Mouse (Mus musculus) heart, embryonic 15.5 days (tissue): ENCODE measurements around the gene Dnajc5. TPM values are rescaled to one million over a fixed set of nuclear protein-coding genes. Genes with fewer than 3 reads are reported as not detected.

Source experiments
- ATAC-seq: fragments of 200-750 bp; cut with Nextera tagmentation; replicated peaks from 2 replicates; pipeline ENCODE4 v1.8.0; 2017; ENCODE audit warnings: low read depth, moderate TSS enrichment; ENCODE audit not compliant: insufficient number of reproducible peaks, insufficient read depth, low FRiP score
- H3K27ac ChIP-seq: fragments of 300-500 bp; sonication (generic); 2 replicates; pipeline ENCODE4 v1.5.1; 2015; ENCODE audit warnings: mild to moderate bottlenecking, inconsistent platforms
- H3K27me3 ChIP-seq: fragments of 300-500 bp; sonication (generic); 2 replicates; pipeline ENCODE4 v1.6.1; 2015; ENCODE audit warnings: inconsistent platforms
- H3K36me3 ChIP-seq: fragments of 300-500 bp; sonication (generic); 2 replicates; pipeline ENCODE4 v1.6.1; 2015; ENCODE audit warnings: mild to moderate bottlenecking, inconsistent platforms
- H3K4me1 ChIP-seq: fragments of 300-500 bp; sonication (generic); replicated peaks from 2 replicates; pipeline ENCODE4 v1.6.1; 2015; ENCODE audit warnings: inconsistent platforms
- H3K4me2 ChIP-seq: fragments of 300-500 bp; sonication (generic); 2 replicates; pipeline ENCODE4 v1.6.1; 2015; ENCODE audit warnings: inconsistent platforms, mild to moderate bottlenecking, moderate library complexity
- H3K4me3 ChIP-seq: fragments of 300-500 bp; sonication (generic); 2 replicates; pipeline ENCODE4 v1.5.1; 2015; ENCODE audit warnings: mild to moderate bottlenecking, inconsistent platforms
- H3K9ac ChIP-seq: fragments of 300-500 bp; sonication (generic); 2 replicates; pipeline ENCODE4 v1.6.1; 2015; ENCODE audit warnings: mild to moderate bottlenecking, inconsistent platforms
- H3K9me3 ChIP-seq: fragments of 300-500 bp; sonication (generic); replicated peaks from 2 replicates; pipeline ENCODE4 v1.6.1; 2016; ENCODE audit warnings: inconsistent platforms
- WGBS: fragments of 180-500 bp; shearing (Covaris S2); methylation state at CpG from one replicate; pipeline ENCODE4 v1.1.7; 2015; ENCODE audit warnings: mixed read lengths; 5-methylcytosine and 5-hydroxymethylcytosine counted together
- polyA plus RNA-seq: library from polyadenylated mRNA; unstranded; fragments of >200 nt; fragmentation: Nextera tagmentation; extraction: Ambion mirVana; gene quantifications from 2 replicates; pipeline ENCODE4 v1.2.1, GENCODE M21; 2015

Dnajc5 gene
- polyA plus RNA-seq, 1 experiment from 2014 or later: 70.3 TPM

DNA sequence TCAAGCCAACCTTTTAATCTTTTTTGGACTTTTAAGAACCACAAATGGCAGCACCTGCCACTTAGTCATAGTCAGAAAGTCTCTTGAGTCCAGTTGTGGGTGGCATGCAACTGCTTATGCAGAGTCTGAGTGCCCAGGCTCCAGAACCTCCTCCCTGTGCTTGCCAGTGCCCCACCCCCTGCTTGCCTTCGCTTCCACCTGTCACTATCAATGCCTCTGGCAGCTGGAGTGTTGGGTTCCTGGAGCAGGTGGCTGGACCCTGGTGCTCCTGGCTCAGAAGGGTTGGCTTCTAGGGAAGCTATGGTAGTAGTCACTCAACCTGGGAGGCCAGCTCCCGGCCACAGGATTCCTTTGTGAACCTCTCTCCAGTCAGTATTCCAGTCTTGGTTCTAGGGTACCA, 29.9 kb downstream of the Dnajc5 start:
- Histone ChIP-seq H3K9me3 (no peaks in the 10 kb centered on the region), H3K9ac (no peak overlapping the region), H3K4me3 (no peak overlapping the region), H3K4me2 (no peak overlapping the region), H3K36me3 (peaks cover 68% of the 10 kb centered on the region), H3K4me1 (no peaks in the 10 kb centered on the region), H3K27me3 (no peaks in the 10 kb centered on the region), H3K27ac (no peak overlapping the region)
- ATAC-seq: no peak
- 89% methylated on average over 2 of the region's 2 CpGs for WGBS

DNA sequence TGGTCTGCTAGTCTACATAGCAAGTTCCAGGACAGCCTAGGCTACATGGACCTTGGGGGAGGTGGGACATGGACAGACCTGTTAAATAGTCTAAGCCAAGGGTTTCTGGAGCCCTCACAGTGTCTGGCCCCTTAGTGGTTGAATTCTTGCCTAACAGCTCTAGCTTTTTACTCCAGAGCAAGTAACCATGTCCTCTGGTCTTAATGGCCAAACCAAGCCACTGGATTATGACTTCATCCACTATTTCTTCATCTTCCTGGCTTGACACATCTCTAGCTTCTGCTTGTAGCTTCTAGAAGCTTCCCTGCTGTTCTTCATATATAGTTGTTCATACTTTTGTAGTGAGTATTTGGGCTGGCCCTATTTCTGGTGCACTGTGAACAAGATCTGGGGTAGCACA, 33.5 kb downstream of the Dnajc5 start:
- H3K27me3 ChIP-seq: no peaks in the 10 kb centered on the region
- H3K36me3 ChIP-seq: peaks cover 43% of the 10 kb centered on the region
- H3K9me3 ChIP-seq: no peaks in the 10 kb centered on the region
- H3K27ac ChIP-seq: no peak overlapping the region
- ATAC-seq: no peak
- no peaks in the 10 kb centered on the region for H3K4me1 ChIP-seq
- no peak overlapping the region for H3K9ac ChIP-seq
- H3K4me2 ChIP-seq: no peak overlapping the region
- no peak overlapping the region for H3K4me3 ChIP-seq

DNA sequence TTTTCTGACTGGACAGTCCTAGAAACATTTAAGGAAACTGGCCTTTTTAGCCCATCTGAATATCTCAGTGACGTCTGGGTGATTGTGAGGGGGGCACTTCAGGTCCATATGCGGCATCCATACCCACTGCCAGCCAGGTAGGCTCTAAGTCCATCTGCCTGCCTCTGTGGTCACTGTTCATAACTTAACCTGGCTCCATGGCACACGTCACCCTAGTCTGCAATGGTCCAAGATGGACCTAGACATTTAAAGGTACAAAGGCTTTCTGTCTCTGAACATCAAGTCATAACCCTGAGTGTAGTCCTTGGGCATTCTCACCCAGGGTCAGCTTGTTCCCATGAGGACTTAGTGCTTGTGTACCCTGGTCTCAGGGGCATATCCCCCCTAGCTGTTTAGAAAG, 47.1 kb downstream of the Dnajc5 start:
- ATAC-seq: no peak
- Histone ChIP-seq H3K9me3 (no peaks in the 10 kb centered on the region), H3K27me3 (no peaks in the 10 kb centered on the region), H3K4me3 (no peak overlapping the region), H3K4me1 (peaks cover 5% of the 10 kb centered on the region), H3K4me2 (no peak overlapping the region), H3K36me3 (no peaks in the 10 kb centered on the region), H3K9ac (no peak overlapping the region), H3K27ac (no peak overlapping the region)
- 80% methylated on average over 3 of the region's 3 CpGs for WGBS

DNA sequence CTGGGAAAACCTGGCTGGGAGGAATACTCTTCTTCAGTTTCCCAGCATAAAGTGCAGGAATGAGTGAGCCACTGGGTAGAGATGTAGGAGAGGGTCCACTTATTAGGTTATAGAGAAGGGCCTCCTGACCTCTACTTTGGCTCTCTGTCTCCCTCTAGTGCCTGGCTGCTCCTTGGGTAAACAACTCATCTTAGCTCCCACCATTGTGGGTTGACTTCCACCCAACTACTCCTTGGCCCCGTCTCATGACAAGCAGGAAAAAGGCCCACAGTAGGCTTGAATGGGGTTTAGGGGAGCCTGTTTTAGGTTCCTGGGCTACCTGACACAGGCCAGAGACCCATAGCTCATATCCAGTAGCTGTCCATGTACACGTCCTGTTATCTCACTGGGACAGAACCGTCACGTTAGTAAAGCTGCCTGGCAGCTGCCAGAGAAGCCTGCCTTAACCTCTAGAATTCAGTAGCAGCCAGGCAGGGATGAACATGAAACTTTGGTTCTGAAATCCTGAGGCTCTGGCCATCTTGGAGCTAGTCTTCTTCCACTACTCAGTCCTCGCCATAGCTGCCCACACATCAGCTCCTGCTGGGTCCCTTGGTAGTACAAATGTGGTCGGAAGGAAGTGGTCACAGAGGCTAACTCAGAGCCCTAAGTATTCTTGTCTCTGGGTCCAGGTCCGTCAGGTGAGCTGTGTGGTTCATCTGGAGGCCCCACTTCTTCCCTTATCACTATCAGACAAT, 48.2 kb downstream of the Dnajc5 start:
- Histone ChIP-seq H3K27me3 (no peaks in the 10 kb centered on the region), H3K9me3 (no peaks in the 10 kb centered on the region), H3K4me3 (no peak overlapping the region), H3K9ac (no peak overlapping the region), H3K4me2 (no peak overlapping the region), H3K27ac (no peak overlapping the region), H3K4me1 (peaks cover 5% of the 10 kb centered on the region), H3K36me3 (peaks cover 5% of the 10 kb centered on the region)
- ATAC-seq: no peak
- WGBS: 59% methylated on average over 7 of the region's 7 CpGs

DNA sequence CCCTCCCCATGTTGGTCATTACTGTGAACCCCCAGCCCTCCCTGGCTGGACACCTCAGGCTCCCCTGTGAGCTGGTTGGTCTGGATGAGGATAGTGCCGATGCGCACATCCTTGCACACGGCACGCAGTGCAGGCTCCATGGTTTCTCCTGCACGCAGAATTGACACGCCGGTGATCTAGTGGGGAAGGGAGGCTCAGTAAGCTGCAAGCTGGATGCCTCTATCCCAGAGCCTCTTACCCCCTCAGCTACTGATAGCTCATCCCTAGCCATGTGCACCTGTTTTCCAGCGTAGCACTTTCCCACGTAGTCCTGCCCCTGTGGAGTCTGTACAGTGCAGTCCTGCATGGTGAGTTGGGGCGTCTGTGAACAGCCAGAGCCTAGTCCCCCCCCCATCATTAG, 49.6 kb downstream of the Dnajc5 start:
- H3K9ac ChIP-seq: no peak overlapping the region
- WGBS: 90% methylated on average over 10 of the region's 10 CpGs
- H3K4me2 ChIP-seq: no peak overlapping the region
- peaks cover 11% of the 10 kb centered on the region for H3K36me3 ChIP-seq
- peaks cover 5% of the 10 kb centered on the region for H3K4me1 ChIP-seq
- no peaks in the 10 kb centered on the region for H3K27me3 ChIP-seq
- no peak overlapping the region for H3K27ac ChIP-seq
- no peaks in the 10 kb centered on the region for H3K9me3 ChIP-seq
- no peak overlapping the region for H3K4me3 ChIP-seq
- no peak for ATAC-seq

DNA sequence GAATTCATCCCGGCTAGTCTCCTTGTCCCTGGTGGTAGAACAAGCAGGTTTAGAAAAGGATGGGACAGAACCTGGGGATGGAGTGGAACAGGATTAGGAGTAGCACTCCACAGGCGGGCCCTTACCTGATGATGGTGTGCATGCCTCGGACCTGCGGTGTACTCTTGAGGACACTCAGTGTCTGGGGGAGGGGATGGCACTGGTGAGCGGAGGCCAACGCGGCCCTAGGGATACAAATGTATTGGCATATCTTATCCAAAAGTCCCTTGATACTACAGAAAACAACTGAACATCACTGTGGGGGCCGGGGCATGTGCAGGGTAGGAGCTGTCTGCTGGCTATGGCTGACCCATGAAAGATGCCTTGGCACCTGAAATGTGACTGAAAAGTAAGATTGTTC, 50.1 kb downstream of the Dnajc5 start:
- Histone ChIP-seq H3K4me2 (no peak overlapping the region), H3K27me3 (no peaks in the 10 kb centered on the region), H3K9ac (no peak overlapping the region), H3K4me1 (peaks cover 5% of the 10 kb centered on the region), H3K27ac (no peak overlapping the region), H3K9me3 (no peaks in the 10 kb centered on the region), H3K36me3 (peaks cover 11% of the 10 kb centered on the region), H3K4me3 (no peak overlapping the region)
- ATAC-seq: no peak
- WGBS: 80% methylated on average over 8 of the region's 8 CpGs

DNA sequence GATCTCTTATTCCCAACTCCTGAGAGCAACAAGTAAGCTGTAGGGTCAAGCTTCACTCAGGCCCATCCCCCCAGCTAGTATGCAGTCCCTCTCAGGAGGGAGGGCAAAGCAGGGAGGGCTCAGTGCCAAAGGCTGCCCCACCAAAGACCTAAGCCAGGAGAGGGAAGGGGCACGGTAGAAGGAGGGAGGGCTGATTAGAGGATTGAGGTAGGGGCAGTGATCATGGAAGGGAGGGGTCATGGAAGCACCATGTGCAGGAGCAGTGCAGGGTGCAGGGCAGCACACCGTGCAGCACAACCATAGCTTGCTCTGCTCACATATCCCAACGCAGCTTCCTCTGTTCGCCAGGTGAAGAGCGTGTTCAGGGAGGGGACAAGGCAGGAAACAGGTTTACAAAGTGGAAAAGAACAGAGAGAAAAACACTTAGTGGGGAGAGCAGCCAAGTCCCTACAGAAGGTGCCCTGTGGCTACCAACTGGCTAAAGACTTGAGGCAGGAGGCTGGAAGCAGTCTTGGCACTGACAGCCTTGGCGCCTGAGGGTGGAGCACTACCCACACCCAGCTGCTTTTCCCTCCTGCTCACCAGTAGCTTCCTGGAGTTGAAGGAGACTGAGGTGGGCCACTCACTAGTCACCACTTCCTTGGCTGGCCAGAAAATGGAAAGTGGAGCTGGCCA, 50.8 kb downstream of the Dnajc5 start:
- Histone ChIP-seq H3K9ac (no peak overlapping the region), H3K4me2 (no peak overlapping the region), H3K4me1 (peaks cover 5% of the 10 kb centered on the region), H3K36me3 (peaks cover 11% of the 10 kb centered on the region), H3K27ac (no peak overlapping the region), H3K9me3 (no peaks in the 10 kb centered on the region), H3K4me3 (no peak overlapping the region), H3K27me3 (no peaks in the 10 kb centered on the region)
- no peak for ATAC-seq
- WGBS: 57% methylated on average over 6 of the region's 6 CpGs

DNA sequence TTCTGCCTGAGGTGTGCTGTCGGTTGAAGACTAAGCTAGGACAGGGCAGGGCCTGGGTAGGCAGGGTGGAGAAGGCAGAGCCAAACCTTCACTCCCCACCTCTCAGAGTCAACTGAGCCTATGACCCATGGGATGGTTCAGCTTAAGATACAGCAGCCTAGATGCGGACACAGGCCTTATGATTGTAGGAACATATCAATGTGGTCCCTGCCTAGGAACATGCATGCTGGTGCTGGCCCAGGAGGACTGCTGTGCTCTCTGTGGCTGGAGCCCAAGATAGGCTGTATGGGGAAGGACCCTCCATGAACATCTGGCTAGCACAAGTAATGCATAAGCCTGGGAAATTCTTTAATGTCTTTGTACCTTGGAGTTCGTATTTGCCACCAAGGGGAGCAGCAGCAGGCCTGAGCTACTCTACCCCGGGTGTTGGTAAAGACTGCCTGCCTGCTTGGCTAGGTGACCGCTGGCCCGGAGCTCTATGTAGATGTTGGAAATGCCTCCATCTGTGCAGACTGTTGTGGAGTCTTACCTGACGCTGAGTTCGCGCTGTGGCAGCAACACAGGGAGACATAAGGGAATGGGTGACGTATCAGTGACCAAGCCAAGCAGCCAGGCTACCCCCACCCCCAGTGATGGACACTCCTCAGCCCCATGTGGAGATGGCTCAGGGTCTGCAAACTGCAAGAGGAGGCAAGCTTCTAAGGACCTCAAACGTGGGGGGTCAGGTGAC, 51.8 kb downstream of the Dnajc5 start:
- peaks cover 5% of the 10 kb centered on the region for H3K4me1 ChIP-seq
- no peaks in the 10 kb centered on the region for H3K27me3 ChIP-seq
- H3K9me3 ChIP-seq: no peaks in the 10 kb centered on the region
- H3K27ac ChIP-seq: no peak overlapping the region
- no peak for ATAC-seq
- H3K4me2 ChIP-seq: no peak overlapping the region
- H3K4me3 ChIP-seq: no peak overlapping the region
- no peak overlapping the region for H3K9ac ChIP-seq
- WGBS: 89% methylated on average over 11 of the region's 11 CpGs
- peaks cover 11% of the 10 kb centered on the region for H3K36me3 ChIP-seq

DNA sequence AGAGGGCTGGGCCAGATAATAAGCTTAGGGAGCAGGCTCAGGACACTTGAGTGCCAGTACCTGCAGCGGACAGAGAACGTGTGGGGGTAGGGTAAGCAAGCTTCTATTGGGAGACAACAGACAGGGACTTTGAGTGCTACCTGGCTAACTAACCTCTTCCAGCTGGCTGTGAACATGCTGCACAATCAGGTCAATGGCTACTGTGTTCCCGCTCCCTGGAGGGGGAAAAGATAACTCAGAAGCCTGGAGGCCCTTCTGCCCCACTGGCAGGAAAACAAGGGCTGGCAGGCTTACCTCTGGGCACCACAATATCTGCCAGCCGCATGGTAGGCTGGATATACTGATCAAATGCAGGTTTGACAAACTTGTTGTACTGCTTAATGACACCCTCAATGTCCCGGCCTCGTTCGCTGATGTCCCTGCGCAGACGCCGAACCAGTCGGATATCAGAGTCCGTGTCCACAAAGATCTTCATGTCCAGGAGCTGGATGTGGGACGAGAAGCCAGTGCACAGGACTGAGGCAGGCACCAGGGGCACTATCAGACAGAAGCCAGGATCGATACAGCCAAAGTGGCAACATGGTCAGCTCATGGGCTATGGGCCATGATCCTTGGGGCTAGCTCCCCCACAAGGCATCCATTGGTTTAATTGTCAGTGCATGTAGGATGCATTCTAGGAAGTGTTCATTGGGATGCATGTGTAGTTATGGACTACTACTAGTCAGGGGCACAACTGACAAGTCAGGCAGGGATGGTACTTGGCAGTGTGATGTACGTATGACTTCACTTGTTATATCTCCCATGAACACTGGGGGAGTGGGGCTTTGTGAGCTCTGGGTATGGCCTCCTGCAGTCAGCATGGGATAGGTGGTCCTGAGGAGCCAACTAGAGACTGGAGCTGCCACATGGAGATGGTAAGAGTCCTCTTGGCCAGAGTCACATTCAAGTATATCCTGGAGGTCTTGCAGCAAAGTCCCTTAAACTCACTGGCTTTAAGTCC, 52.9 kb downstream of the Dnajc5 start:
- WGBS: 91% methylated on average over 15 of the region's 15 CpGs
- Histone ChIP-seq H3K9me3 (no peaks in the 10 kb centered on the region), H3K4me3 (no peak overlapping the region), H3K9ac (no peak overlapping the region), H3K27ac (no peak overlapping the region), H3K4me1 (peaks cover 13% of the 10 kb centered on the region), H3K27me3 (no peaks in the 10 kb centered on the region), H3K36me3 (peaks cover 11% of the 10 kb centered on the region), H3K4me2 (no peak overlapping the region)
- no peak for ATAC-seq

DNA sequence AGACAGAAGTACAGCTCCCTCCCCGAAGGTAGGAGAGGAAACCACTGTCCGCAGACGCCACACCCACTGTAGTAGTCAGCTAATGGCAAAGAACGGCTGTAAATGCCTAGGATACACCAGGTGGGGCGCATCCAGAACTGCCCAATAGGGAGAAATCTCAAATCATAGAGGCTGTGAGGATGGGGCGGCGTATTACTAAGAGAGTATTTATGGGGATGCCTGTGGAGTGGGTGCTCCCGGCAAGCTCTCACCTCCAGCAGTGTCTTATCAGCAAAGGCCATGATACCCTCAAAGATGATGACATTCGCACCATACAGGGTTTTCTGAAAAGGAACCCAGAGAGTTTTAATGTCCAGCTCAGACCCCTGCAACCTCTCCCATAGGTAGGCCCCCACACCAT, 53.7 kb downstream of the Dnajc5 start:
- Histone ChIP-seq H3K9ac (no peak overlapping the region), H3K4me3 (no peak overlapping the region), H3K9me3 (no peaks in the 10 kb centered on the region), H3K27me3 (no peaks in the 10 kb centered on the region), H3K4me2 (no peak overlapping the region), H3K4me1 (peaks cover 21% of the 10 kb centered on the region), H3K36me3 (peaks cover 11% of the 10 kb centered on the region), H3K27ac (no peak overlapping the region)
- ATAC-seq: no peak
- WGBS: 85% methylated on average over 9 of the region's 9 CpGs
